8 mouse cellular contexts compared by ENCODE assay signal in genomic region chr15:81475654-81476053, GRCm38 (mm10). TPM values are rescaled to one million over a fixed set of nuclear protein-coding genes. Genes with fewer than 3 reads are reported as not detected.
DNase-seq lines count a peak whose midpoint lies in the region; ATAC-seq and TF ChIP-seq lines count a peak whose summit lies in the region.

No protein-coding gene starts in this region.

- H3K4me2 ChIP-seq in lung, embryonic 14.5 days: no peak overlapping the region
- no peak overlapping the region for H3K4me2 ChIP-seq in forebrain, embryonic 13.5 days

- no peaks in the 10 kb centered on the region for H3K9me3 ChIP-seq in lung, embryonic 14.5 days (ENCODE audit: low read depth, low read length)
- H3K9me3 ChIP-seq in forebrain, embryonic 13.5 days (replicated peaks): no peaks in the 10 kb centered on the region

- DNase-seq in embryo, embryonic 10 days (ENCODE audit: low spot score): peak; percentile 21
- no peak for DNase-seq in embryo, embryonic 9.5 days (ENCODE audit: extremely low spot score)
- peak; percentile 28 for DNase-seq in liver, adult 2 months (ENCODE audit: extremely low read depth, low read depth, low spot score)
- no peak for DNase-seq in liver
- peak; percentile 56 for DNase-seq in R1 (ENCODE audit: low read depth, low spot score)
- DNase-seq in lung, embryonic 14.5 days: peak; percentile 58

- no peak overlapping the region for H3K4me3 ChIP-seq in liver, adult 2 months (ENCODE audit: insufficient read depth, low read depth, low read length)
- H3K4me3 ChIP-seq in lung, embryonic 14.5 days (ENCODE audit: low read depth, low read length): no peak overlapping the region
- no peak overlapping the region for H3K4me3 ChIP-seq in forebrain, embryonic 13.5 days

- H3K79me2 ChIP-seq in liver, adult 2 months (ENCODE audit: control insufficient read depth, insufficient read depth, low read length): no peaks in the 10 kb centered on the region

- peak; percentile 29; the same call in 1 of the 2 replicates for TF ChIP-seq CTCF in liver, adult 2 months (IDR thresholded peaks at IDR 0.05; ENCODE audit: low read depth, low read length)
- TF ChIP-seq CTCF in lung, embryonic 14.5 days (IDR thresholded peaks at IDR 0.05; ENCODE audit: low read depth): peak; percentile 28

- H3K9ac ChIP-seq in liver, adult 2 months (ENCODE audit: low read depth, low read length): no peak overlapping the region
- no peak overlapping the region for H3K9ac ChIP-seq in lung, embryonic 14.5 days
- H3K9ac ChIP-seq in forebrain, embryonic 13.5 days: no peak overlapping the region

- WGBS in liver, adult 2 months: 32% methylated on average over 3 of the region's 3 CpGs
- 42% methylated on average over 3 of the region's 3 CpGs for WGBS in lung, embryonic 14.5 days
- WGBS in forebrain, embryonic 13.5 days: 51% methylated on average over 3 of the region's 3 CpGs

- no peak overlapping the region for H3K27ac ChIP-seq in liver, adult 2 months (replicated peaks; ENCODE audit: insufficient read depth, low read depth, low read length)
- H3K27ac ChIP-seq in lung, embryonic 14.5 days (ENCODE audit: low read depth): no peak overlapping the region
- no peak overlapping the region for H3K27ac ChIP-seq in forebrain, embryonic 13.5 days

- TF ChIP-seq POLR2A in liver, adult 2 months (IDR thresholded peaks at IDR 0.05; ENCODE audit: extremely low read depth, insufficient read depth, low read length): no peak

- no peaks in the 10 kb centered on the region for H3K27me3 ChIP-seq in liver, adult 2 months (ENCODE audit: control insufficient read depth, insufficient read depth, low read length)
- H3K27me3 ChIP-seq in lung, embryonic 14.5 days (ENCODE audit: insufficient read depth, low read length): no peaks in the 10 kb centered on the region
- no peaks in the 10 kb centered on the region for H3K27me3 ChIP-seq in forebrain, embryonic 13.5 days

- no peak for ATAC-seq in lung, embryonic 14.5 days (ENCODE audit: insufficient read depth)
- no peak for ATAC-seq in monocyte, adult 5-6 weeks (replicated peaks; ENCODE audit: insufficient number of reproducible peaks, low FRiP score, low TSS enrichment, poor library complexity, severe bottlenecking)
- ATAC-seq in forebrain, embryonic 13.5 days: no peak

- no peaks in the 10 kb centered on the region for H3K4me1 ChIP-seq in liver, adult 2 months (ENCODE audit: control insufficient read depth, insufficient read depth, low read length)
- no peaks in the 10 kb centered on the region for H3K4me1 ChIP-seq in lung, embryonic 14.5 days (ENCODE audit: insufficient read depth)
- no peaks in the 10 kb centered on the region; the same call in 1 of the 2 replicates for H3K4me1 ChIP-seq in forebrain, embryonic 13.5 days

- peaks cover 36% of the 10 kb centered on the region for H3K36me3 ChIP-seq in liver, adult 2 months (ENCODE audit: control insufficient read depth, insufficient read depth, low read length)
- peaks cover 53% of the 10 kb centered on the region for H3K36me3 ChIP-seq in lung, embryonic 14.5 days (ENCODE audit: insufficient read depth)
- peaks cover 52% of the 10 kb centered on the region for H3K36me3 ChIP-seq in forebrain, embryonic 13.5 days (ENCODE audit: poor library complexity, severe bottlenecking)

RNA-seq across cellular contexts. Expression of gene Rbx1, which starts 9.6 kb away (rescaled TPM):
- total RNA-seq in liver, adult 2 months (2014; rRNA removed): 45.5 and 59.3 TPM in 2 replicates
- polyA plus RNA-seq in liver, adult 2 months (2012; rRNA removed): 52.3 and 55.4 TPM in 2 replicates
- 539 and 550 TPM in 2 replicates for polyA plus RNA-seq in lung, embryonic 14.5 days (2014; fragmentation: Nextera tagmentation; extraction: Ambion mirVana)
- 121 to 126 TPM (median 122 TPM) in 3 replicates for total RNA-seq in monocyte, adult 5-6 weeks (2017)
- polyA plus RNA-seq in forebrain, embryonic 13.5 days (2015; fragmentation: Nextera tagmentation; extraction: Ambion mirVana): 581 and 625 TPM in 2 replicates

Comparison
In these comparisons a context has a peak if more than half of its experiments do, and no peak if none do; other contexts are left out.
1. DNase-seq: peak in embryo, embryonic 10 days (single experiment), liver, adult 2 months (single experiment), R1 (single experiment) and lung, embryonic 14.5 days (single experiment); none in embryo, embryonic 9.5 days (single experiment) and liver (single experiment).